Comparison of ENCODE assay signal across 23 mouse cellular contexts in genomic region chr1:83862541-83862940, GRCm38 (mm10).
DNase-seq lines count a peak whose midpoint lies in the region; ATAC-seq lines count a peak whose summit lies in the region.
"Had no signal": no experiment of that assay in that cellular context is flagged by ENCODE, and none has a peak within 500 bp of the region (broad histone marks: within the 10 kb centered on the region; RNA-seq: fewer than 3 reads in every experiment).

No protein-coding gene starts in this region.

- no peak overlapping the region for H3K4me2 ChIP-seq in hindbrain, embryonic 11.5 days (replicated peaks; ENCODE audit: low read depth, low read length)
- H3K4me2 ChIP-seq in hindbrain, embryonic 16.5 days (ENCODE audit: low read length) = no peak overlapping the region
- H3K4me2 ChIP-seq in midbrain, embryonic 14.5 days (ENCODE audit: low read length) = no peak overlapping the region
- no peak overlapping the region for H3K4me2 ChIP-seq in midbrain, embryonic 13.5 days (replicated peaks)
- no peak overlapping the region for H3K4me2 ChIP-seq in neural tube, embryonic 12.5 days (replicated peaks)
- H3K4me2 ChIP-seq in neural tube, embryonic 13.5 days = no peak overlapping the region
- H3K4me2 ChIP-seq: embryonic facial prominence, embryonic 13.5 days; embryonic facial prominence, embryonic 15.5 days; forebrain, embryonic 12.5 days had no signal

- H3K36me3 ChIP-seq in hindbrain, embryonic 11.5 days (ENCODE audit: control insufficient read depth, insufficient read depth, low read length) = no peaks in the 10 kb centered on the region
- H3K36me3 ChIP-seq in hindbrain, embryonic 16.5 days (ENCODE audit: control insufficient read depth, insufficient read depth, low read length) = no peaks in the 10 kb centered on the region
- H3K36me3 ChIP-seq in midbrain, embryonic 14.5 days (ENCODE audit: control insufficient read depth, insufficient read depth, low read length) = no peaks in the 10 kb centered on the region
- H3K36me3 ChIP-seq in midbrain, embryonic 13.5 days = no peaks in the 10 kb centered on the region
- H3K36me3 ChIP-seq in neural tube, embryonic 12.5 days = no peaks in the 10 kb centered on the region
- no peaks in the 10 kb centered on the region for H3K36me3 ChIP-seq in neural tube, embryonic 13.5 days
- H3K36me3 ChIP-seq: embryonic facial prominence, embryonic 13.5 days; embryonic facial prominence, embryonic 15.5 days; forebrain, embryonic 10.5 days; forebrain, embryonic 12.5 days had no signal

- WGBS in hindbrain, embryonic 11.5 days = 55% methylated on average over 1 of the region's 1 CpGs
- WGBS in hindbrain, embryonic 16.5 days = 42% methylated on average over 1 of the region's 1 CpGs
- 90% methylated on average over 1 of the region's 1 CpGs for WGBS in midbrain, embryonic 14.5 days
- WGBS in midbrain, embryonic 13.5 days = 88% methylated on average over 1 of the region's 1 CpGs
- 49% methylated on average over 1 of the region's 1 CpGs for WGBS in neural tube, embryonic 12.5 days
- 26% methylated on average over 1 of the region's 1 CpGs for WGBS in neural tube, embryonic 13.5 days

- H3K27ac ChIP-seq in hindbrain, embryonic 11.5 days (ENCODE audit: low read depth, low read length) = peak overlapping the region; percentile 55
- H3K27ac ChIP-seq in hindbrain, embryonic 16.5 days (ENCODE audit: low read depth, low read length) = no peak overlapping the region
- H3K27ac ChIP-seq in midbrain, embryonic 14.5 days (replicated peaks; ENCODE audit: low read depth, low read length) = 0 out of 2 replicates have a peak overlapping the region, but pooled peaks have one; percentile 37
- no peak overlapping the region for H3K27ac ChIP-seq in midbrain, embryonic 13.5 days
- no peak overlapping the region for H3K27ac ChIP-seq in neural tube, embryonic 12.5 days
- H3K27ac ChIP-seq in neural tube, embryonic 13.5 days (replicated peaks) = peak overlapping the region; percentile 54
- H3K27ac ChIP-seq: embryonic facial prominence, embryonic 13.5 days; embryonic facial prominence, embryonic 15.5 days; forebrain, embryonic 10.5 days; forebrain, embryonic 12.5 days had no signal

- ATAC-seq in hindbrain, embryonic 11.5 days (ENCODE audit: low FRiP score) = 0 out of 2 replicates have a peak, but pooled peaks have one; percentile 58
- no peak for ATAC-seq in hindbrain, embryonic 16.5 days
- no peak for ATAC-seq in midbrain, embryonic 14.5 days (ENCODE audit: low FRiP score, low TSS enrichment)
- no peak for ATAC-seq in midbrain, embryonic 13.5 days
- ATAC-seq in neural tube, embryonic 12.5 days (ENCODE audit: low FRiP score, low read depth) = peak; percentile 63; the same call in 1 of the 2 replicates
- ATAC-seq in neural tube, embryonic 13.5 days (ENCODE audit: low read depth) = 0 out of 2 replicates have a peak, but pooled peaks have one; percentile 56
- ATAC-seq: forebrain, embryonic 14.5 days had no signal

- DNase-seq in hindbrain, embryonic 11.5 days (ENCODE audit: low spot score) = no peak
- DNase-seq in midbrain, embryonic 14.5 days = no peak
- DNase-seq in neural tube, embryonic 10.5 days (ENCODE audit: extremely low spot score, low spot score) = no peak
- DNase-seq in left cerebral cortex, postnatal 14 days (ENCODE audit: low spot score in 2 of 2) = no peak
- DNase-seq: adrenal gland, adult 2 months; adrenal gland, postnatal 10 days; adrenal gland, postnatal 25 days; cerebellum, adult 11 months; cerebellum, adult 18-20 months; cerebellum, adult 8-10 months; cerebellum, adult 9-11 months; cerebellum, postnatal 14 days; cerebellum, postnatal 36 days had no signal

- H3K9me3 ChIP-seq in hindbrain, embryonic 11.5 days (ENCODE audit: control insufficient read depth, low read length) = no peaks in the 10 kb centered on the region
- no peaks in the 10 kb centered on the region for H3K9me3 ChIP-seq in hindbrain, embryonic 16.5 days (ENCODE audit: control insufficient read depth, low read length)
- no peaks in the 10 kb centered on the region for H3K9me3 ChIP-seq in midbrain, embryonic 14.5 days (ENCODE audit: control insufficient read depth, low read length)
- H3K9me3 ChIP-seq in midbrain, embryonic 13.5 days = no peaks in the 10 kb centered on the region
- H3K9me3 ChIP-seq in neural tube, embryonic 12.5 days = no peaks in the 10 kb centered on the region
- H3K9me3 ChIP-seq in neural tube, embryonic 13.5 days = no peaks in the 10 kb centered on the region
- H3K9me3 ChIP-seq: embryonic facial prominence, embryonic 13.5 days; embryonic facial prominence, embryonic 15.5 days; forebrain, embryonic 10.5 days; forebrain, embryonic 12.5 days had no signal

- H3K4me3 ChIP-seq in hindbrain, embryonic 11.5 days (ENCODE audit: low read depth, low read length) = no peak overlapping the region
- H3K4me3 ChIP-seq in hindbrain, embryonic 16.5 days (ENCODE audit: low read length) = no peak overlapping the region
- no peak overlapping the region for H3K4me3 ChIP-seq in midbrain, embryonic 14.5 days (replicated peaks; ENCODE audit: low read depth, low read length)
- H3K4me3 ChIP-seq in midbrain, embryonic 13.5 days (replicated peaks) = no peak overlapping the region
- H3K4me3 ChIP-seq in neural tube, embryonic 12.5 days = no peak overlapping the region
- no peak overlapping the region for H3K4me3 ChIP-seq in neural tube, embryonic 13.5 days
- H3K4me3 ChIP-seq: embryonic facial prominence, embryonic 13.5 days; embryonic facial prominence, embryonic 15.5 days; erythroblast, embryonic 14.5 days; forebrain, embryonic 10.5 days; forebrain, embryonic 12.5 days had no signal

- H3K9ac ChIP-seq in hindbrain, embryonic 11.5 days (ENCODE audit: low read depth, low read length) = no peak overlapping the region
- H3K9ac ChIP-seq in hindbrain, embryonic 16.5 days (ENCODE audit: low read depth, low read length) = no peak overlapping the region
- H3K9ac ChIP-seq in midbrain, embryonic 14.5 days (replicated peaks; ENCODE audit: low read length) = no peak overlapping the region
- H3K9ac ChIP-seq in midbrain, embryonic 13.5 days (replicated peaks) = no peak overlapping the region
- no peak overlapping the region for H3K9ac ChIP-seq in neural tube, embryonic 12.5 days
- H3K9ac ChIP-seq in neural tube, embryonic 13.5 days = no peak overlapping the region
- H3K9ac ChIP-seq: embryonic facial prominence, embryonic 13.5 days; embryonic facial prominence, embryonic 15.5 days; forebrain, embryonic 12.5 days had no signal

- intact Hi-C loops in left cerebral cortex, postnatal 14 days (cut with DNase I) = no loop called here

- no peaks in the 10 kb centered on the region for H3K27me3 ChIP-seq in hindbrain, embryonic 11.5 days (ENCODE audit: control insufficient read depth, insufficient read depth, low read length)
- no peaks in the 10 kb centered on the region for H3K27me3 ChIP-seq in hindbrain, embryonic 16.5 days (replicated peaks; ENCODE audit: control insufficient read depth, insufficient read depth, low read length)
- H3K27me3 ChIP-seq in midbrain, embryonic 14.5 days (ENCODE audit: control insufficient read depth, insufficient read depth, low read length) = no peaks in the 10 kb centered on the region
- H3K27me3 ChIP-seq in midbrain, embryonic 13.5 days = no peaks in the 10 kb centered on the region
- no peaks in the 10 kb centered on the region for H3K27me3 ChIP-seq in neural tube, embryonic 12.5 days (replicated peaks)
- no peaks in the 10 kb centered on the region for H3K27me3 ChIP-seq in neural tube, embryonic 13.5 days
- H3K27me3 ChIP-seq: forebrain, embryonic 12.5 days had no signal

- no peaks in the 10 kb centered on the region for H3K4me1 ChIP-seq in hindbrain, embryonic 11.5 days (replicated peaks; ENCODE audit: control insufficient read depth, insufficient read depth, low read length)
- H3K4me1 ChIP-seq in hindbrain, embryonic 16.5 days (ENCODE audit: control insufficient read depth, insufficient read depth, low read depth, low read length) = no peaks in the 10 kb centered on the region
- no peaks in the 10 kb centered on the region for H3K4me1 ChIP-seq in midbrain, embryonic 14.5 days (ENCODE audit: control insufficient read depth, insufficient read depth, low read length)
- H3K4me1 ChIP-seq in midbrain, embryonic 13.5 days (replicated peaks) = peaks cover 15% of the 10 kb centered on the region
- H3K4me1 ChIP-seq in neural tube, embryonic 12.5 days = 0 out of 2 replicates have a peak, but pooled peaks cover 6% of the 10 kb centered on the region
- H3K4me1 ChIP-seq in neural tube, embryonic 13.5 days (replicated peaks) = peaks cover 14% of the 10 kb centered on the region; the same call in 1 of the 2 replicates
- H3K4me1 ChIP-seq: embryonic facial prominence, embryonic 13.5 days; embryonic facial prominence, embryonic 15.5 days; forebrain, embryonic 10.5 days had no signal

Comparison
In these comparisons a context has a peak if more than half of its experiments do, and no peak if none do; other contexts are left out.
1. ATAC-seq: peak in hindbrain, embryonic 11.5 days (single experiment), neural tube, embryonic 12.5 days (single experiment) and neural tube, embryonic 13.5 days (single experiment); none in hindbrain, embryonic 16.5 days (single experiment), midbrain, embryonic 14.5 days (single experiment) and midbrain, embryonic 13.5 days (single experiment).
2. H3K27ac ChIP-seq: peak in hindbrain, embryonic 11.5 days (single experiment), midbrain, embryonic 14.5 days (single experiment) and neural tube, embryonic 13.5 days (single experiment); none in hindbrain, embryonic 16.5 days (single experiment), midbrain, embryonic 13.5 days (single experiment) and neural tube, embryonic 12.5 days (single experiment).